Mouse (Mus musculus) left cerebral cortex, postnatal 10 days (tissue): ENCODE data around the gene Abhd5. TPM values are rescaled to one million over a fixed set of nuclear protein-coding genes. Genes with fewer than 3 reads are reported as not detected.
A peak's percentile ranks its signal among the peaks of the same experiment; 100 is the strongest.

Source experiments
- DNase-seq, 2 experiments: peaks; one replicate each; pipeline ENCODE4 v3.0.0; 2021 to 2022; ENCODE audit warnings: low spot score in 2 of 2, mixed read lengths in 1 of 2; ENCODE audit errors: extremely low spot score in 1 of 2
- intact Hi-C: fragments of 180-260 bp; cut with DNase I; formaldehyde crosslinking; loops from one replicate; pipeline ENCODE4 v1.15.1; 2025
- total RNA-seq, 2 experiments: library from RNA; stranded (reverse); gene quantifications; 2 replicates each; pipeline ENCODE4 v1.2.3; 2021

Gene Abhd5
- total RNA-seq, 2 experiments from 2014 or later, result 31.3 to 37.0 TPM

GRCm38 (mm10) chr9:122395816-122396215, 44.4 kb downstream of the Abhd5 start:
- intact Hi-C loops, result no loop called here
- DNase-seq, result no peak

GRCm38 (mm10) chr9:122397156-122397555, 45.7 kb downstream of the Abhd5 start:
- intact Hi-C loops, result no loop called here
- DNase-seq, result no peak

GRCm38 (mm10) chr9:122398746-122399145, 47.3 kb downstream of the Abhd5 start:
- peak in 1 of 2 experiments; percentile 10 for DNase-seq
- intact Hi-C loops, result no loop called here

- intact Hi-C loops, result no loop called here
- no peak for DNase-seq
Measured at GRCm38 (mm10) chr9:122401239-122401638, 49.8 kb downstream of the Abhd5 start.

GRCm38 (mm10) chr9:122410437-122411175, 59.2 kb downstream of the Abhd5 start:
- intact Hi-C loops, result no loop called here

GRCm38 (mm10) chr9:122414648-122415047, 63.2 kb downstream of the Abhd5 start:
- intact Hi-C loops, result no loop called here
- DNase-seq, result no peak

More at GRCm38 (mm10) chr9:122410437-122411175, 59.2 kb downstream of the Abhd5 start:
- no peak for DNase-seq

- DNase-seq, result no peak
- intact Hi-C loops, result no loop called here
Measured at GRCm38 (mm10) chr9:122415056-122415775, 63.8 kb downstream of the Abhd5 start.

GRCm38 (mm10) chr9:122416617-122417016, 65.2 kb downstream of the Abhd5 start:
- intact Hi-C loops, result no loop called here
- DNase-seq, result no peak

- intact Hi-C loops, result loop anchor here (5.0 to 10.0 kb wide), 2 partner anchors 47 to 265 kb away; no protein-coding TSS in a partner anchor
Measured at GRCm38 (mm10) chr9:122420195-122420756, 68.9 kb downstream of the Abhd5 start.

GRCm38 (mm10) chr9:122420772-122421764, 69.7 kb downstream of the Abhd5 start:
- DNase-seq, result peak; percentile 75 to 83
- intact Hi-C loops, result loop anchor here (5.0 to 10.0 kb wide), 2 partner anchors 46 to 264 kb away; no protein-coding TSS in a partner anchor

More at GRCm38 (mm10) chr9:122420195-122420756, 68.9 kb downstream of the Abhd5 start:
- DNase-seq, result peak in 1 of 2 experiments; percentile 19

GRCm38 (mm10) chr9:122421911-122422310, 70.5 kb downstream of the Abhd5 start:
- intact Hi-C loops, result loop anchor here (2.0 to 10.0 kb wide), 3 partner anchors 45 to 263 kb away; no protein-coding TSS in a partner anchor
- DNase-seq, result no peak

- peak; percentile 29 to 65 for DNase-seq
- intact Hi-C loops, result loop anchor here (2.0 to 10.0 kb wide), 3 partner anchors 45 to 262 kb away; no protein-coding TSS in a partner anchor
Measured at GRCm38 (mm10) chr9:122422706-122423105, 71.3 kb downstream of the Abhd5 start.

GRCm38 (mm10) chr9:122423146-122423545, 71.7 kb downstream of the Abhd5 start:
- intact Hi-C loops, result loop anchor here (2.0 to 10.0 kb wide), 3 partner anchors 44 to 262 kb away; no protein-coding TSS in a partner anchor

GRCm38 (mm10) chr9:122424941-122425608, 73.7 kb downstream of the Abhd5 start:
- intact Hi-C loops, result loop anchor here (5.0 to 10.0 kb wide), 2 partner anchors 42 to 260 kb away; no protein-coding TSS in a partner anchor
- DNase-seq, result peak in 1 of 2 experiments; percentile 59

More at GRCm38 (mm10) chr9:122423146-122423545, 71.7 kb downstream of the Abhd5 start:
- no peak for DNase-seq

- DNase-seq, result no peak
- intact Hi-C loops, result loop anchor here (10.0 kb wide), 1 partner anchor 256 kb away; no protein-coding TSS in a partner anchor
Measured at GRCm38 (mm10) chr9:122429058-122429649, 77.7 kb downstream of the Abhd5 start.

GRCm38 (mm10) chr9:122429685-122430084, 78.3 kb downstream of the Abhd5 start:
- intact Hi-C loops, result loop anchor here (10.0 kb wide), 1 partner anchor 255 kb away; no protein-coding TSS in a partner anchor
- no peak for DNase-seq
